Mouse (Mus musculus) embryonic facial prominence, embryonic 10.5 days (tissue): ENCODE measurements around the gene Rbms2. TPM values are rescaled to one million over a fixed set of nuclear protein-coding genes. Genes with fewer than 3 reads are reported as not detected.
"Not testable (repeated sequence)": the region's sequence is repeated elsewhere in the genome, so short reads cannot be mapped to it uniquely, and the experiment has no call there.

Experiments used
- DNase-seq: peaks from one replicate; pipeline ENCODE4 v3.0.0-alpha.2; 2017; ENCODE audit warnings: low spot score
- H3K27ac ChIP-seq: fragments of 300-500 bp; sonication (generic); replicated peaks from 2 replicates; pipeline ENCODE4 v1.5.1; 2016; ENCODE audit warnings: mild to moderate bottlenecking
- H3K27me3 ChIP-seq: fragments of 300-500 bp; sonication (generic); replicated peaks from 2 replicates; pipeline ENCODE4 v1.6.1; 2016; ENCODE audit warnings: low read depth, mild to moderate bottlenecking; ENCODE audit not compliant: poor library complexity, severe bottlenecking
- H3K36me3 ChIP-seq: fragments of 300-500 bp; sonication (generic); replicated peaks from 2 replicates; pipeline ENCODE4 v1.6.1; 2016; ENCODE audit warnings: mild to moderate bottlenecking, moderate library complexity
- H3K4me1 ChIP-seq: fragments of 300-500 bp; sonication (generic); 2 replicates; pipeline ENCODE4 v1.6.1; 2016
- H3K4me3 ChIP-seq: fragments of 300-500 bp; sonication (generic); 2 replicates; pipeline ENCODE4 v1.5.1; 2016; ENCODE audit warnings: mild to moderate bottlenecking, moderate library complexity
- H3K9me3 ChIP-seq: fragments of 300-500 bp; sonication (generic); 2 replicates; pipeline ENCODE4 v1.6.1; 2016; ENCODE audit warnings: mild to moderate bottlenecking
- WGBS: fragments of 180-500 bp; shearing (Covaris S2); methylation state at CpG from one replicate; pipeline ENCODE4 v1.1.7; 2016; 5-methylcytosine and 5-hydroxymethylcytosine counted together
- polyA plus RNA-seq: library from polyadenylated mRNA; unstranded; fragments of >200 nt; fragmentation: Nextera tagmentation; extraction: Ambion mirVana; gene quantifications from 2 replicates; pipeline ENCODE4 v1.2.1, GENCODE M21; 2016

The Rbms2 gene
- polyA plus RNA-seq, 1 experiment from 2014 or later = 27.9 TPM

- WGBS = 65% methylated on average over 5 of the region's 5 CpGs
- Histone ChIP-seq H3K36me3 (no peaks in the 10 kb centered on the region), H3K9me3 (no peaks in the 10 kb centered on the region), H3K4me1 (no peaks in the 10 kb centered on the region), H3K27ac (no peak overlapping the region), H3K4me3 (no peak overlapping the region), H3K27me3 (no peaks in the 10 kb centered on the region)
- no peak for DNase-seq
Measured at GRCm38 (mm10) chr10:128187181-128187605, 7.1 kb upstream of the Rbms2 start.

GRCm38 (mm10) chr10:128185959-128186358, 5.9 kb upstream of the Rbms2 start:
- H3K27me3 ChIP-seq = no peaks in the 10 kb centered on the region
- H3K9me3 ChIP-seq = no peaks in the 10 kb centered on the region
- no peaks in the 10 kb centered on the region for H3K4me1 ChIP-seq
- peak; percentile 90 for DNase-seq
- no peak overlapping the region for H3K4me3 ChIP-seq
- no peak overlapping the region for H3K27ac ChIP-seq
- H3K36me3 ChIP-seq = no peaks in the 10 kb centered on the region
- 53% methylated on average over 2 of the region's 2 CpGs for WGBS

- 81% methylated on average over 6 of the region's 6 CpGs for WGBS
- Histone ChIP-seq H3K27ac (no peak overlapping the region), H3K9me3 (no peaks in the 10 kb centered on the region), H3K4me3 (no peak overlapping the region), H3K4me1 (peaks cover under 1% of the 10 kb centered on the region; the same call in 1 of the 2 replicates), H3K27me3 (no peaks in the 10 kb centered on the region), H3K36me3 (no peaks in the 10 kb centered on the region)
- no peak for DNase-seq
Measured at GRCm38 (mm10) chr10:128185277-128185940, 5.3 kb upstream of the Rbms2 start.

GRCm38 (mm10) chr10:128184296-128184695, 4.2 kb upstream of the Rbms2 start:
- H3K9me3 ChIP-seq = no peaks in the 10 kb centered on the region
- no peak overlapping the region for H3K27ac ChIP-seq
- H3K27me3 ChIP-seq = no peaks in the 10 kb centered on the region
- peaks cover 12% of the 10 kb centered on the region for H3K4me1 ChIP-seq
- H3K36me3 ChIP-seq = no peaks in the 10 kb centered on the region
- DNase-seq = no peak
- no peak overlapping the region for H3K4me3 ChIP-seq
- WGBS = 90% methylated on average over 2 of the region's 2 CpGs

- no peak for DNase-seq
- Histone ChIP-seq H3K4me3 (no peak overlapping the region), H3K27ac (no peak overlapping the region), H3K27me3 (no peaks in the 10 kb centered on the region), H3K4me1 (peaks cover 42% of the 10 kb centered on the region), H3K9me3 (no peaks in the 10 kb centered on the region), H3K36me3 (no peaks in the 10 kb centered on the region)
- WGBS = 84% methylated on average over 4 of the region's 4 CpGs
Measured at GRCm38 (mm10) chr10:128177316-128177715, 2.8 kb downstream of the Rbms2 start.

- peak; percentile 91 for DNase-seq
- H3K4me3 ChIP-seq = peak overlapping the region; percentile 74
- peak overlapping the region; percentile 89 for H3K27ac ChIP-seq
- under 1% methylated on average over 17 of the region's 17 CpGs for WGBS
- H3K4me1 ChIP-seq = peaks cover 42% of the 10 kb centered on the region
- no peaks in the 10 kb centered on the region for H3K9me3 ChIP-seq
- no peaks in the 10 kb centered on the region for H3K27me3 ChIP-seq
- H3K36me3 ChIP-seq = no peaks in the 10 kb centered on the region
Measured at GRCm38 (mm10) chr10:128175996-128176755, 3.9 kb downstream of the Rbms2 start.

- H3K27ac ChIP-seq = peak overlapping the region; percentile 89
- no peaks in the 10 kb centered on the region for H3K9me3 ChIP-seq
- WGBS = 25% methylated on average over 3 of the region's 3 CpGs
- no peak for DNase-seq
- no peaks in the 10 kb centered on the region for H3K27me3 ChIP-seq
- H3K36me3 ChIP-seq = 0 out of 2 replicates have a peak, but pooled peaks cover 3% of the 10 kb centered on the region
- peak overlapping the region; percentile 74 for H3K4me3 ChIP-seq
- peaks cover 41% of the 10 kb centered on the region for H3K4me1 ChIP-seq
Measured at GRCm38 (mm10) chr10:128175302-128175701, 4.8 kb downstream of the Rbms2 start.

GRCm38 (mm10) chr10:128171348-128171747, 8.7 kb downstream of the Rbms2 start:
- H3K4me1 ChIP-seq = peaks cover 29% of the 10 kb centered on the region
- not testable (repeated sequence) for H3K4me3 ChIP-seq, H3K27me3 ChIP-seq, H3K27ac ChIP-seq, H3K36me3 ChIP-seq, H3K9me3 ChIP-seq, DNase-seq
- 96% methylated on average over 10 of the region's 10 CpGs for WGBS

GRCm38 (mm10) chr10:128167091-128167490, 13.0 kb downstream of the Rbms2 start:
- DNase-seq = no peak
- 58% methylated on average over 6 of the region's 6 CpGs for WGBS
- Histone ChIP-seq H3K4me3 (no peak overlapping the region), H3K27me3 (no peaks in the 10 kb centered on the region), H3K27ac (no peak overlapping the region), H3K4me1 (0 out of 2 replicates have a peak, but pooled peaks cover 6% of the 10 kb centered on the region), H3K9me3 (no peaks in the 10 kb centered on the region), H3K36me3 (peaks cover 36% of the 10 kb centered on the region)

- 87% methylated on average over 3 of the region's 3 CpGs for WGBS
- not testable (repeated sequence) for H3K27me3 ChIP-seq, DNase-seq, H3K4me1 ChIP-seq, H3K27ac ChIP-seq, H3K4me3 ChIP-seq, H3K9me3 ChIP-seq
- peaks cover 36% of the 10 kb centered on the region for H3K36me3 ChIP-seq
Measured at GRCm38 (mm10) chr10:128165726-128166125, 14.4 kb downstream of the Rbms2 start.

GRCm38 (mm10) chr10:128153978-128154377, 26.1 kb downstream of the Rbms2 start:
- 84% methylated on average over 3 of the region's 3 CpGs for WGBS
- Histone ChIP-seq H3K36me3 (peaks cover 19% of the 10 kb centered on the region), H3K9me3 (no peaks in the 10 kb centered on the region), H3K4me1 (peaks cover 11% of the 10 kb centered on the region), H3K4me3 (no peak overlapping the region), H3K27me3 (no peaks in the 10 kb centered on the region), H3K27ac (no peak overlapping the region)
- DNase-seq = no peak

GRCm38 (mm10) chr10:128150941-128151340, 29.2 kb downstream of the Rbms2 start:
- WGBS = 88% methylated on average over 14 of the region's 14 CpGs
- H3K4me1 ChIP-seq = peaks cover 13% of the 10 kb centered on the region
- no peak for DNase-seq
- H3K27ac ChIP-seq = no peak overlapping the region
- no peaks in the 10 kb centered on the region for H3K9me3 ChIP-seq
- no peaks in the 10 kb centered on the region for H3K27me3 ChIP-seq
- H3K36me3 ChIP-seq = peaks cover 39% of the 10 kb centered on the region
- no peak overlapping the region for H3K4me3 ChIP-seq

- peaks cover 13% of the 10 kb centered on the region for H3K4me1 ChIP-seq
- DNase-seq = peak; percentile 82
- peak overlapping the region; percentile 39 for H3K4me3 ChIP-seq
- WGBS = 2% methylated on average over 5 of the region's 5 CpGs
- peak overlapping the region; percentile 58; the same call in 1 of the 2 replicates for H3K27ac ChIP-seq
- H3K27me3 ChIP-seq = no peaks in the 10 kb centered on the region
- H3K36me3 ChIP-seq = peaks cover 53% of the 10 kb centered on the region
- H3K9me3 ChIP-seq = no peaks in the 10 kb centered on the region
Measured at GRCm38 (mm10) chr10:128149592-128149991, 30.5 kb downstream of the Rbms2 start.
